Mouse (Mus musculus) c-Kit-negative CD71-positive TER-119-positive erythroid progenitor cells, embryonic 14.5 days (primary cell): ENCODE results near the gene Cstb.
"Not testable (repeated sequence)": the region's sequence is repeated elsewhere in the genome, so short reads cannot be mapped to it uniquely, and the experiment has no call there.

Source experiments
- DNase-seq: peaks from one replicate; pipeline ENCODE4 v3.0.0-alpha.2; 2013; ENCODE audit warnings: low read depth, low spot score

Cstb gene

DNA sequence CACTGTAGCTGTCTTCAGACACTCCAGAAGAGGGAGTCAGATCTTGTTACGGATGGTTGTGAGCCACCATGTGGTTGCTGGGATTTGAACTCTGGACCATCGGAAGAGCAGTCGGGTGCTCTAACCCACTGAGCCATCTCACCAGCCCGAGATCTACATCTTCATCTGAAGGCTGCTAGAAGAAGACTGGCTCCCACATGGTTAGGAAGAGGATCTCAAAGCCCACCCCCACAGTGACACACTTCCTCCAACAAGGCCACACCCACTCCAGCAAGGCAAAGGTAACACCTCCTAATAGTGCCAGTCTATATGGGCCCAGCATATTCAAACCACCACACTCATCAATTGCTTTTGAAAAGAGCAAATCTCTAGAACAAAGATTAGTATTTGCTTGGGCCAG lies 10.5 kb upstream of the Cstb start:
- not testable (repeated sequence) for DNase-seq

DNA sequence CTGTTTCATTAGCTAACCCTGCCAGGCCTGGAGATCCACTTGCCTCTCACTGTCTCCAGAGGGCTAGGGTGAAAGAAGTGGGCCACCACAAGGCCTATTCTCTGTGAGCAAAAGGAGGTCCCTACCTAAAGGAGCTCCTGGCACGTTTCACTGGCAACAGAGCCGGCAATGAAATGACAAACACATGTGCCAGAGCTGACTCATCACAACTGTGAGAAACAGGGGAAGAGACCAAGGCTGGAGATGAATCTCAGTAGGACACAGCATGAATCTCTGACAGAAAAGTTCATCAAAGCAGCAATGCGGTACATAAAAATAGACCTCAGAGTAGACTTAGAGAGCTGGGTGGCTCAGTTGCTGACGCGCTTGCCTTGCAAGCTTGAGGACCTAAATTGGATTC lies 7.6 kb upstream of the Cstb start:
- DNase-seq: no peak

DNA sequence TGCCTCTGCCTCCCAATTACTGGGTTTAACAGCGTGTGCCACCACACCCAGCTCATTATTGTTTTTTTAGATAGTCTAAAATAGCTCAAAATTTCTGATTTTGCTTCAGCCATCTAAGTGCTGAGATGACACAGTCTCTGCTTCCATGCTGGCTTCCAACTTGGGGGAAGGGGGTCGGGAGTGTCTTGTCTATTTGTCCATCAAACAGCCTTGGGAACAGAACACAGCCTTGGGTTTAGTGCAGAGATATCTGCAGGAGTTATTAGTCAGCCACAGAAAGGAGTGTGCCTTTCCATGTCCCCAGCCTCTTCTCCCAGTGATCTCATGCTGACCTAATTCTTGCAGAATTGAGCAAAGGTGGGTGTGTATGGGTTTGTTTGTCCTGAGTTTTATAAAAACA lies 6.7 kb upstream of the Cstb start:
- DNase-seq: no peak

DNA sequence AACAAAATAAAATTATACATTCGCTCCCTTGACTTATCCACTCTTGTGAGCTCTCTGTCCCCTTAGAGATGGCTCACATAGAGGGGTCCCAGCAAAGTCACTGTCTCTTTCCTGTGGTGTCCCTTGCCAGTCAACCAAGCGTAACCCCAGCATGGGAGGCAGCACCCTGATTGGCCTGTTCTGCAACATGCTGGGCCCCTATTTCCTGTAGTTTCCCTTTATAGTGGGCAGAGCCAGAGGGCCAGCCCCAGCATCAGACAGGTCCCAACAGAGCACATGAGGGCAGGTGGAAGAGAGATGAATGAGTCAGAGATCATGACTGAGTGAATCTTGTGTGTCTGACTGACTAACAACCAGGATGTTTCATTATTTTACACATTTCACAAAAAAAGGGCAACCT lies 4.5 kb upstream of the Cstb start:
- no peak for DNase-seq

DNA sequence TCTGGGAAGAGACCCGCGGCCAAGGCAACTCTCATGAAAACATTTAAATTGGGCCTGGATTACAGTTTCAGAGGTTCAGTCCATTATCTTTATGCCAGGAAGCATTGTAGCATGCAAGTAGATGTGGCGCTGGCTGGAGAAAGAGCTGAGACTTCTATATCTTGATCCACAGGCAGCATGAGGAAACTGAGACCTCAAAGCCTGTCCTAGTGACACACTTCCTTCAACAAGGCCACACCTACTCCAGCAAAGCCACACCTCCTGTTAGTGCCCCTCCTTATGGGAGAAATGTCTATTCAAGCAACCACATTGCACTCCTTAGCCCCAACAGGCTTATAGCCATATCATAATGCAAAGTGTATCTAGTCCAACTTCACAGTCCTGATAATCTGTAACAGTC lies 2.9 kb upstream of the Cstb start:
- no peak for DNase-seq

DNA sequence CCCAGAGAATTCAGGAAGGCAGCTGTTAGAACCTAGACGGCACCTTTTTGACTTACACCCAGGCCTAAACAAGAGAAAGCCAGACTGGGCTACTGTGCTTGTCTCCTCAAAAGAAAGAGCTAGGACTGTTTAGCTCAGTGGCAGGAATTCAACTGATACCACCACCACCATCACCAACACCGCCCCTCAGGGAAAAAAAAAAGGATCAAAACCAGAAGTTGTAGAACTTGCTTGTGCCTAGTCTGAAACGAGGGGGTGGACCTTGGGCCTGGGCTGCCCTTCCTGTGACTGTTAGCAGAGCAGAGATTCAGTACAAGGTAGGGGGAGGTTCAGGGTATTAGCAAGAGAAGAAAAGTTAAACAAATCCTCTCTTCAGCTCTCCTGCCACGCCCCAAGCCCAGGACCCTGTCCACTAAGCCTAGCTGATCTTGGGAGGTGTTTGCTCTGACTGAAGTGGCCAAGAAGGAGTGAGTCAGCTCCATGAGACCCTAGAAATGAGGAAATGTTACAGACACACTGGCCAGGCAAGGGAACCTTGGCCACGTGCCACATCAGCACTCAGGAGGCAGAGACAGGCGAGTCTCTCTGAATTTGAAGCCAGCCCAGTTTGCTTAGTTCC lies 757 bp downstream of the Cstb start:
- no peak for DNase-seq

DNA sequence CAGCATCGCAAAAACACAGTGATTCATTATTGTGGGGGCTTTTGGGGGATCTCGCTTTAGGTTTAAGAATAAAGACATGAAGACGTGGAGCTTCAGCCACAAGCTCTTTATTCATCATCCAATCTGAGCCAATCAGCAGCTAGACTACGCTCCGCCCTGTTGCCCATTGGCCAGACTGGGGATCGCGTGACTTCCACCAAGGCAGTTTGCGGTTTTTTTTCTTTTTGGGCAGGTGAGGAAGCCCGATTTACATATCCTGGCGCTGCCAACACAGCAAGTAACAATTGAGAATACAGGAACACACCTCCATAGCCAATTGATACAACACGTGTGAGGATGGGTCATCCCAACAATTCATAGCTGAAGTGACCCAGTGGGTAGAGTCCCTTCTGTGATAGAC lies 2.6 kb downstream of the Cstb start:
- DNase-seq: no peak

DNA sequence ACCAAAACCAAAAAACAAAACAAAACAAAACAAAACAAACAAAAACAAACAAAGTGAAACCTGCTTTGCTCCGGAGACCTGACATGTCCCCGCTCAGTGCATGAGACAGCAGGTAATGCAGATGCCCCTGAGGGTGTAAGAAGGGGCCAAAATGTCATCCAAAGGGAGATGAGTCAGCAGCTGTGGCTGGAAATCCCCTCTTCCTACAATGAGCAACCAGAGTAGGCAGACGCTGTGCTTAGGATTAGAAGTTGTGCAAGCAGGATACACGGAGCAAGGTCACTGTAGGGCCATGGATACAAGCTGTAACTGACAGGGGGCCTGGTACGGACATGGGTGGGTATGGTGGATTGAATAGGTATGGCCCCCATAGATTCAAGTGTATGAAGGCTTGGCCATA lies 3.7 kb downstream of the Cstb start:
- DNase-seq: no peak

DNA sequence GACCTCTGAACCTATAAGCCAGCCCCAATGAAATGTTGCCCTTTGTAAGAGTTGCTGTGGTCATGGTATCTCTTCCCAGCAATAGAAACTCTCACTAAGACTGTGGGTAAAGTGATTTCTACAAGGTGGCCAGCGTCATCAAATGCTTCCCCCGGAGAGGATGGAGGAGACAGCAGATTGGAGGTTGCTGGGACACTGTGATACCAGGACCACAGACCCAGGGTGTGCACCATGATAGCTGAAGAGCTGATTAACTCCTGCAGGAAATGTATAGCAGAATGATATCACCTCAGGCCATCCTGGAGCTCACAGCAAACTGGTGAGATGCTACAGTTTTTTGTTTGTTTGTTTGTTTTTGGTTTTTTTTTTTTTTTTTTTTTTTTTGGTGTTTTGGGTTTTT lies 4.3 kb downstream of the Cstb start:
- DNase-seq: no peak

DNA sequence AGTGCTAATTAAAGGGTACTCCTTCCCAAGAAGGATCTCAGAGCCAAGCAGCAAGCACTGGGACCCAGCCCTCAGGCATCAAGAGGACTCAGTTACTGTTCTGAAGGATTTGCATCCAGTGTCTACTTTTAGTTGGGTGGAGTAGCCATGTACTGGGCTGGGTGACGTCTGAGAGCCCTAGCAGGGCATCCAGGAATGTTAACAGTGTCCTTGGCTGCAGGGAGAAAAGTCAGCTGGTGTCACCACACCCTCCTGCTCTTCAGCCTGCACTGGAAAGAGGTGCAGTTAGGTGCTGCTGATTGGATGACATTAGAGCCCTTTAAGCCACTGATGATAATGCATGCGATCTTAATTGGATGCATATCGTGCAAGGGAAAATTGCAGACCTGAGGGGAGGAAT lies 7.4 kb downstream of the Cstb start:
- no peak for DNase-seq

DNA sequence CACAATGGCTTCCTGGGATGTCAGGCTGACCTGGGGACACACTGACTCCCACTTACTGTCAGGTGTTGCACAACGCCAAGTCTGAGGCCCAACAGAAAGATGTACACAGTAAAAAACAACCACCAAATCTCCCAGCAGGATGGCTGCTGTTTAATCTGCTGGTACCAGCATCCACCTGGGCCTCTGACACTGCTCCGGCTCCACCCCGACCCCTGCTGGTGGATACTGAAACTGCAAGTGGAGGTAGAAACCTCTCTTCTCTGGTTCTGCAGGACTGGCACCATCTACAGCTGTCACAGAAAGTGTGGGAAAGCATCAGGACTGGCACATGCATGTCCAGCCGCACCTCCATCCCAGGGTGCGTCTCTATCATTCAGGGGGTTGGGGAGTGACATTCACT lies 12.6 kb downstream of the Cstb start:
- peak; percentile 42 for DNase-seq

DNA sequence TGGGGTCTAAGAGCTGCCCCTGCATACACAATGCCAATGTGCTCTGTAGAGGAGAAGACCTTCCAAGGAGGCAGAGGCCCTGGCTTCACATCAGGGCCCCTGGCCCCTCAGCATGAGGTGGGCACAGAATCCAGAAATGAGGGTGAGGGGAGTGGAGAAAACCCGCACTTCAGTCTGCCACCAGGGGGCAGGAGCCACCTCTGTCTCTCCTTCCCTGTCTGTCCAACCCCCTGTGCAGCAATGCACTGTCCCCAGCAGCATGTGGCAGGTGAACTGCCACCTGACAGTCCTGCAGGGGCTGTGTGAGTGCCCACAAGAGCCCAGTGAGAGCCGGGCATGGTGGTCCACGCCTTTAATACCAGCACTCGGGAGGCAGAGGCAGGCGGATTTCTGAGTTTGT lies 14.1 kb downstream of the Cstb start:
- no peak for DNase-seq

DNA sequence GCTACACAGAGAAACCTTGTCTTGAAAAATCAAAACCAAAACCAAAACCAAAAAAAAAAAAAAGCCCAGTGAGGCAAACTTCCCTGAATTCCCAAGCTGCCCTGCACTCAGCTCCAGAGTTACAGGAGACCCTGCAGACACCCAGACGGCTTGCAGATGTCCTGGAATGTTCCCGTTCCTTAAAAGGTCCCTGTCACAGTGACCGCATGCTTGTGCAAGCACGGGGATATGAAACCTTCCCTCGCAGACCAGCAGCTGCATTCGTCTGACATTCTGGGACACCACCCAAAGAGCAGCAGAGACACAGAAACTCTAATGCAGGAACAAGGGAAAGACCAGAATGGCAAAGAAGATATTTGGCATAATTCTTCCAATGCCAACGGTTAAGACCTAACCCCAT lies 14.5 kb downstream of the Cstb start:
- no peak for DNase-seq

DNA sequence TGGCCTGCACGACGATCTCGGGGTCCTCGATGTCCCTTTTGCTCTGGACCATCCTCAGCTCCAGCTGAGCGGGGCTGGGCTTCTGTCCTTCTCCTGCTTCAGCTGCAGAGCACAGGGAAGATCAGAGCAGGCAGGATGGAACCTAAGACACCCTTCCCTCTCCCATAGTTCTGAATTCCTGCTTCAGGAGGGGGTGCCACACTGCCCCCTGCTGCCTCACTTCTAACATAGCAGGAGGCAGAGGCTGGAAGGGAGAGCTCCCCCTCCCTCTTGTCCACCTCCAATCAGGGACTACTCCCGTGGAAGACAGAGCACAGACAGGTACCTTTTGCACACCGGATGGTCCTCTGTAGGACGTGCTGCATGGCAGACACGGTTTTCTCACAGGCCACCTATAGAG lies 15.3 kb downstream of the Cstb start:
- DNase-seq: no peak

DNA sequence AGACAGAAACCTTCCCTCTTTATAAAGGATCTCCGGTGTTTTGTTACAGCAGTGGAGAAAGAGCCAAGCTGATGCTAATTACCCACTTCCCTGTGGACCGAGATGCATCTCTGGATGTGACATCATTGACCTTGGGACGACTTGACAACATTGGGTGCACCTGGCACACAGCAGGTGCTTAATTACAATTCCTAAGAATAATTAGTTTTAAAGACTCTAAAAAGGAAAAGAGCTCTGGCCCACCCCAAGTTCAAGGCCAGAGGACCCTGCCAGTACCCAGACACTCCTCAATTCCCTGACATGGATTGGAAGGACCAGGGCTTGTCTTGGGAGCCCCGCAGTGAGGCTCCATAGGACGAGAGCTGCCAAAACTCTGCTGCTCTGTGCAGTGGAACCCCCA lies 16.1 kb downstream of the Cstb start:
- no peak for DNase-seq

DNA sequence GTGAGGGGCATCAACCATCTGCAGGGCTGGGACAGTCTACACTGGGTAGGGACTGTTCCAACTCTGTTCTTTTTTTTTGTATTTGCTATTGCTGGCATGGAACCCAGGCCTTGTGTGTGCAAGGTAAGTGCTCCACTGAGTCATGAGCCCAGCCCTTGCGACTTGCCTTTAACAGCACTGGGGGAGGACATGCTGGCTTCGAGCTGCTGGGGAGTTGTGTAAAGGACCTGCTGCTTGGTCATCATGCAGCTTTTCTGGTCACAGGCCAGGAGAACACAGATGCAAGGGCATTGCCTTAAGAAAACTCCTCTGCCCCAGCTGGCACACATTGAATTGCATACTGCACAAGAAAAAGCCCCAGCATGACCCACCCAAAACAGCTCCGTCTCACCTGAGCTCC lies 16.8 kb downstream of the Cstb start:
- DNase-seq: no peak

DNA sequence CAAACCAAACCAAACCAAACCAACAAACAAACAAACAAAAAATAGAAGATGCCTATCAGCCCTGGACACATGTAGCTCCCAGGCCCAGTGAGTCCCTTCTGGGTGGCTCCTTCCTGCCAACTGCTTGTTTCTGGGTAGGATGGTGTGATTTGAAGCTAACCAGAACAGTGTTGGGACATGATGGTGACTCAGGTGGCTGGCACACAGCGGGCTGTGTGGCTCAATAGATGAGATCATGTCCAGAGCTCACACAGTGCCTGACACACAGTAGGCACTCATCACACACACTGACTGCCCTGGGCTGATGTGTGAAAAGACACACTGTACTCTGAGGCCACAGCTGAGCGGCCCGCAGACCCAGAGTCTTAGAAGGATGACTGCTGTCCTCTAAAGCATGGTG lies 20.7 kb downstream of the Cstb start:
- DNase-seq: no peak

DNA sequence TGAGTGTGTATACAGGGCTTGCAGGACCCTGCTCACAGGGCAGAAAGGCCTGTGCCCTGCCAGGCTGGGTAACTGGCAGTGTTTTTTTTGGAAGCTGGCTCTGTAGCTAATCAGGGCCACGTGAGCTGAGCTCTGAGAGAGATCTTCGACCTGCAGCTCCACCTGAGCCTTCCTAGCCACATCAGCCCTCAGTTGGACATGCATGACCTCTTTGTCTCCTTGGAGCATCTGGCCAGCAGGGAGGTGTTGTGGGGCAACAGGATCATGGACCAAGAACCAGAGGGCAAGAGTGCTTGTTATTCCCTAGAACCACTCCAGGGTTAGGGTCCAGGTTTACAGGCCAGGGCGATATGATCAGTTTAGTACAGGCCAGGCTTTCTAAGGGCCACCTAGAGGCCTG lies 21.9 kb downstream of the Cstb start:
- DNase-seq: no peak

DNA sequence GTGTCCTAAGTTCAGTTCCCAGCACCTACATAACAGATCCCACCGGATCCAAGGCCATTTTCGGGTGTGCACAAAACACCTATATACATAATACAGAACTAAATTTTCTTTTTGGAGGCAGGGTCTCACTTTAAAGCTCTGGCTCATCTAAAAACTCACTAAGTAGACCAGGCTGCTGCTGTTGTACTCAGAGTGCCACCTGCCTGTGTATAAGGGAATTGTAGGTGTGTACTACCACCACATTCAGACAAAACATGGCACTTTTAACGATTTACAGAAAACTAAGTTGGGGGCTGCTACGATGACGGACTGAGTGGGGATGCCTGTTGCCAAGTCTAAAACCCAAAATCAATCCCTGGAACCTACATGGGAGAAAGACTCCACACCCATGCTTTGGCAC lies 25.3 kb downstream of the Cstb start:
- no peak for DNase-seq

DNA sequence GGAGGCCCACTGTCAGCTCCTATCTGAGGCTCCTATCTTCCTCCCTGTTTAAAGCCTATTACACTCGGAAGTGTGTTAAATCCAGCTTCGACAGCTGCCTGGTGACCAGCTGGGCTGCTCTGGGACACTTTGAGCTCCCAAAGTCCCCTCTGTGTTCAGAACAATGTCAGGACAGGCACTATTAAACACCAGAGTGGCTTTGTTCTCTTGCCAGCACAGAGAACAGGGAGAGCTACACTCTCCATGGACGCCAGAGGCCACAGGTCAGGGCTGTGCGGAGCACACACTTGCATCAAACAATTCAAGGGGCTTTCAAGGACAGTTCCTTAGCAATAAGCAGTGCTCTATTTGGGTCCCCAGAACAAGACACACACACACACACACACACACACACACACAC lies 27.2 kb downstream of the Cstb start:
- no peak for DNase-seq

DNA sequence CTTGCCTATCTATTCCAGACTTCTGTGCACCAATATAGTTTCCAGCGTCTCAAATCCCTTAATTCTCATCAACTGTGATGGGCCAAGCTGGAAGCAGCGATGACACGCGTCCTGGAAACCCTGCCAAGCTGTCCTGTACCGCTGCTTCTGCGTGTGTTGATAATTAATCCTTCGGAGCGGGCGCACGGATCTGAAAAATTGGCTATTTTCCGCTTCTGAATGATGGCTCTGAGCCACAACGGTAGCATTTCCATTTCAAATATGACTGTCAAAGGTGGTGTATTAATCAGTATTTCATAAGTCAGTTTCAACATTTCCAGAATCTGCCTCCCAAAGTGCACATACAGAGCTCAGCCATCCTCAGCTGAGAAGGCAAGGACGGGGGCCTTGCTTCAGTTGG lies 31.2 kb downstream of the Cstb start:
- no peak for DNase-seq

DNA sequence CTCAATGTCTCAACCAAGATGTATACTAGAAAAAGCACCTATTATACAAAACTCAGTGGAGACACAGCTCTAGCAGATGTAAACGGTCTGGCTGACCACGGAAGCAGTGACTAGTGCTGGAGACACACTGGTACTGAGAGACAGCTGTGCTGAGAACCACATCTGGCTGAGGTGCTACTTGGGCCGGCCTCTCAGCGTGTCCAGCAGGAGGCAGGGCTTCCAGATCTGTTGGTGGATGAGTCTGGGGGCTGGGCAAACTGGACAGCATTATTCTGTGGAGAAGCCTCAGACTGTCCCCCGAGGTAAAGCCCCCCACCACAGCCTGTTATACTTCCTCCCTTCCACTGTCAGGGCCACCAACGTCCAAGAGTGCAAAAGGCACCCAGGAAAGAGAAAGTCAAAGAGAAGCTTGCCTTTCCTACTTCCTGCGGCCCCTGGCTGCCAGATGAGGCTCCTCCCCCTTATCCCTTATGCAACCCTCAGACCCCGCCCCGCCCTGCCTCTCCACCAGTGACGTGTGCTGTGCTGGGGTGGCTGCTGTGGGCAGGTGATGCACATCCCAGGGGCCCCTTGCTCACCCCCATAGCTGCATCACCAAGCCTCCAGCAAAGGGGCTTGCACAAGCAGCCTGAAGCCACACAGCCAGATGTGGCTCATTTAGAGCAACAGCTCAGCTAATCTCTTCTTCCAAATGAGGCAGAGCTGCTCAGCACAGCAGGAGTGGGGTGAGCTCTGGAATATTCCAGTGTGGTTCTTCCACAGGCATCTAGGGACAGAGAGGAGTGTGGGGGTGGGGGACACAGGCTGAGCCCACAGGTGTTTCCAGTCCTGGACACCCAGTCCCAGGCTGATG lies 32.3 kb downstream of the Cstb start:
- no peak for DNase-seq

DNA sequence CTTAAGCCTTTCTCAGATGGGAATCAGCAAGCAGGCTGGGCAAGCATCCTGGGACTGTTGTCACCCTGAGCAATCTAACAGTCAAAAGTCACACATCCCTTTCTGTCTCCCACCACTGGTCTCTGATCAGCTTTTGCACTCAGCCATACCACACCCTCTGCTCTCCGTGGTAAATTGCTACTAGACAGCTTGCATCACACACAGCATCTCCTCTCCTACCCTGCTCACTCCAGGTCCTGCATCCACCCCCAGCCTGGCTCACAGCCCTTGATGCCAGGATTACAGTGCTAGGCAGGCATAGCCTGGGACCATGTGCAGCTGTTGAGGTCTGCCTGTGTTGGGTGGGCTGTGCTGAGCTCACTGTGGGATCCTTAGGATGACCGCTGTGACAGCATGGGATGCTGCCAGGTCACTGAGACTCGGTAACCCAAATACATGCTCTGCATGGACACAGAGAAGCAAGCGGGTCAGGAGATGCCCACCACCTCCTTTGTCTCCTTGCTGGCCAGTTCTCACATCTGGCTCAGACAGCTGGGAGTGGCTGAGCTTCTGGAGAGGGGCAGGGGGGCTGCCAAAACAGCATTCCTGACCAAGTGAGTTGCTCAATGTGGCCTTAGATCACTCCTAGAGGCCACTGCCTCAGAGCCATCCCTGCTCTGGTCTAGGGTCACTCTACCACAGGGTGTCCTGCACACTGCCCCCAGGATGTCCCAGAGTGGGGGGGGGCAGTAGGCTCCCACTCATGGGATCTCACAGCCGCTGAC lies 33.1 kb downstream of the Cstb start:
- DNase-seq: no peak
